Mouse (Mus musculus) midbrain, postnatal 0 days (tissue): ENCODE measurements around the gene Gm4307. TPM values are rescaled to one million over a fixed set of nuclear protein-coding genes. Genes with fewer than 3 reads are reported as not detected.
"Not testable (repeated sequence)": the region's sequence is repeated elsewhere in the genome, so short reads cannot be mapped to it uniquely, and the experiment has no call there.

ENCODE experiments used
- ATAC-seq: fragments of 200-750 bp; cut with Nextera tagmentation; 2 replicates; pipeline ENCODE4 v1.8.0; 2017; ENCODE audit warnings: moderate number of reproducible peaks, mild to moderate bottlenecking, moderate TSS enrichment, moderate library complexity; ENCODE audit not compliant: low FRiP score
- DNase-seq: peaks from one replicate; pipeline ENCODE4 v3.0.0-alpha.2; 2015; ENCODE audit warnings: low spot score
- H3K27ac ChIP-seq: fragments of 300-500 bp; sonication (generic); 2 replicates; pipeline ENCODE4 v1.5.1; 2014; ENCODE audit warnings: low read depth, mild to moderate bottlenecking, low read length, mixed read lengths
- H3K27me3 ChIP-seq: fragments of 300-500 bp; sonication (generic); 2 replicates; pipeline ENCODE4 v1.6.1; 2014; ENCODE audit warnings: low read length, control low read depth, mixed read lengths; ENCODE audit not compliant: insufficient read depth
- H3K36me3 ChIP-seq: fragments of 300-500 bp; sonication (generic); 2 replicates; pipeline ENCODE4 v1.6.1; 2014; ENCODE audit warnings: low read length, control low read depth, mixed read lengths; ENCODE audit not compliant: insufficient read depth
- H3K4me1 ChIP-seq: fragments of 300-500 bp; sonication (generic); 2 replicates; pipeline ENCODE4 v1.6.1; 2014; ENCODE audit warnings: mild to moderate bottlenecking, control low read depth, antibody characterized with exemption, low read length, mixed read lengths; ENCODE audit not compliant: insufficient read depth
- H3K4me2 ChIP-seq: fragments of 300-500 bp; sonication (generic); 2 replicates; pipeline ENCODE4 v1.6.1; 2014; ENCODE audit warnings: low read depth, mild to moderate bottlenecking, low read length, mixed read lengths; ENCODE audit not compliant: poor library complexity, severe bottlenecking
- H3K4me3 ChIP-seq: fragments of 300-500 bp; sonication (generic); 2 replicates; pipeline ENCODE4 v1.5.1; 2014; ENCODE audit warnings: low read depth, mild to moderate bottlenecking, low read length, moderate library complexity
- H3K9ac ChIP-seq: fragments of 300-500 bp; sonication (generic); replicated peaks from 2 replicates; pipeline ENCODE4 v1.6.1; 2014; ENCODE audit warnings: mild to moderate bottlenecking, low read length, moderate library complexity, mixed read lengths; ENCODE audit not compliant: poor library complexity, severe bottlenecking
- H3K9me3 ChIP-seq: fragments of 300-500 bp; sonication (generic); 2 replicates; pipeline ENCODE4 v1.6.1; 2016; ENCODE audit warnings: low read length, control low read depth
- WGBS: fragments of 180-500 bp; shearing (Covaris S2); extraction: QIAGEN DNeasy Blood & Tissue Kit; methylation state at CpG from one replicate; pipeline ENCODE4 v1.1.7; 2014; 5-methylcytosine and 5-hydroxymethylcytosine counted together
- polyA plus RNA-seq: library from polyadenylated mRNA; unstranded; fragments of >200 nt; fragmentation: Nextera tagmentation; extraction: Ambion mirVana; gene quantifications from 2 replicates; pipeline ENCODE4 v1.2.1, GENCODE M21; 2015
- total RNA-seq: library from RNA; depleted of rRNA; stranded (reverse); fragments of >200 nt; gene quantifications from 2 replicates; pipeline ENCODE4 v1.2.3, GENCODE M21; 2014; rRNA removed

The Gm4307 gene
- total RNA-seq (not detected in 2 replicates), polyA plus RNA-seq (not detected in 2 replicates)

DNA sequence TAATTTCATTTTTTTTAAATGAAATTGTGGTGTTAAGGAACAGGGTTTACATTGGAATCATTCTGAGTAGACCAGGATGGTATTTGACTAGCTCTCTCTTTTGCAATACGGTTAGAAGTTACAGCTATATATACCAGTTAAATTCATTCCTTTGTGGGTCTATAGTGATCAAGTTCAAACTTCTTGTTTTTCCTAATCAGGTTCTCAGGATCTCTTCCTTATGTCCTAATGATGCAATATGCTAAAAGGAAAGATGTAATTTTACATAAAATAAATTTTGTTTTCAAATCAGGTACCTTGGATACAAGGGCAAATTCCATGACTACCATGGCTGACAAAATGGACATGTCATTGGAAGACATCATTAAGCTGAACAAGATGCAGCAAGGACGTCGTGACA is at the start of gene Gm4307:
Gene Gm4307, plus strand, starts transcription at position 301 of the 400 bp plus-strand sequence.
- not testable (repeated sequence) for H3K36me3 ChIP-seq, H3K9ac ChIP-seq, H3K4me1 ChIP-seq, H3K4me2 ChIP-seq, H3K4me3 ChIP-seq, H3K27ac ChIP-seq, ATAC-seq, DNase-seq, H3K9me3 ChIP-seq, H3K27me3 ChIP-seq
- no CpG with 5 or more reads among the region's 3 CpGs for WGBS

GRCm38 (mm10) chr10:100335376-100335775 is 25.8 kb upstream of the Gm4307 start, which contains the start of gene Gm4301:
Gene Gm4301, plus strand, starts transcription at chr10:100335676.
- H3K27me3 ChIP-seq, H3K27ac ChIP-seq, H3K9ac ChIP-seq, H3K9me3 ChIP-seq, H3K4me2 ChIP-seq, H3K36me3 ChIP-seq, DNase-seq, ATAC-seq, H3K4me3 ChIP-seq, H3K4me1 ChIP-seq: not testable (repeated sequence)
- WGBS = no CpG with 5 or more reads among the region's 2 CpGs

DNA sequence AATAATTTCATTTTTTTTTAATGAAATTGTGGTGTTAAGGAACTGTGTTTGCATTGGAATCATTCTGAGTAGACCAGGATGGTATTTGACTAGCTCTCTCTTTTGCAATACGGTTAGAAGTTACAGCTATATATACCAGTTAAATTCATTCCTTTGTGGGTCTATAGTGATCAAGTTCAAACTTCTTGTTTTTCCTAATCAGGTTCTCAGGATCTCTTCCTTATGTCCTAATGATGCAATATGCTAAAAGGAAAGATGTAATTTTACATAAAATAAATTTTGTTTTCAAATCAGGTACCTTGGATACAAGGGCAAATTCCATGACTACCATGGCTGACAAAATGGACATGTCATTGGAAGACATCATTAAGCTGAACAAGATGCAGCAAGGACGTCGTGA is 20.6 kb upstream of the Gm4307 start, which contains the start of gene Gm4302:
Gene Gm4302, plus strand, starts transcription at position 301 of the 400 bp plus-strand sequence.
- no CpG with 5 or more reads among the region's 3 CpGs for WGBS
- H3K9ac ChIP-seq, H3K9me3 ChIP-seq, H3K36me3 ChIP-seq, H3K4me2 ChIP-seq, DNase-seq, H3K27me3 ChIP-seq, H3K4me3 ChIP-seq, H3K27ac ChIP-seq, ATAC-seq, H3K4me1 ChIP-seq: not testable (repeated sequence)

DNA sequence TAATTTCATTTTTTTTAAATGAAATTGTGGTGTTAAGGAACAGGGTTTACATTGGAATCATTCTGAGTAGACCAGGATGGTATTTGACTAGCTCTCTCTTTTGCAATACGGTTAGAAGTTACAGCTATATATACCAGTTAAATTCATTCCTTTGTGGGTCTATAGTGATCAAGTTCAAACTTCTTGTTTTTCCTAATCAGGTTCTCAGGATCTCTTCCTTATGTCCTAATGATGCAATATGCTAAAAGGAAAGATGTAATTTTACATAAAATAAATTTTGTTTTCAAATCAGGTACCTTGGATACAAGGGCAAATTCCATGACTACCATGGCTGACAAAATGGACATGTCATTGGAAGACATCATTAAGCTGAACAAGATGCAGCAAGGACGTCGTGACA is 15.5 kb upstream of the Gm4307 start, which contains the start of gene Gm4303:
Gene Gm4303, plus strand, starts transcription at position 301 of the 400 bp plus-strand sequence.
- not testable (repeated sequence) for H3K36me3 ChIP-seq, H3K27me3 ChIP-seq, H3K4me2 ChIP-seq, H3K27ac ChIP-seq, H3K9me3 ChIP-seq, ATAC-seq, H3K4me3 ChIP-seq, H3K9ac ChIP-seq, H3K4me1 ChIP-seq, DNase-seq
- WGBS = no CpG with 5 or more reads among the region's 3 CpGs

DNA sequence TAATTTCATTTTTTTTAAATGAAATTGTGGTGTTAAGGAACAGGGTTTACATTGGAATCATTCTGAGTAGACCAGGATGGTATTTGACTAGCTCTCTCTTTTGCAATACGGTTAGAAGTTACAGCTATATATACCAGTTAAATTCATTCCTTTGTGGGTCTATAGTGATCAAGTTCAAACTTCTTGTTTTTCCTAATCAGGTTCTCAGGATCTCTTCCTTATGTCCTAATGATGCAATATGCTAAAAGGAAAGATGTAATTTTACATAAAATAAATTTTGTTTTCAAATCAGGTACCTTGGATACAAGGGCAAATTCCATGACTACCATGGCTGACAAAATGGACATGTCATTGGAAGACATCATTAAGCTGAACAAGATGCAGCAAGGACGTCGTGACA is 10.3 kb upstream of the Gm4307 start, which contains the start of gene Gm4305:
Gene Gm4305, plus strand, starts transcription at position 301 of the 400 bp plus-strand sequence.
- not testable (repeated sequence) for H3K36me3 ChIP-seq, H3K27ac ChIP-seq, H3K4me2 ChIP-seq, H3K27me3 ChIP-seq, H3K9ac ChIP-seq, H3K4me3 ChIP-seq, ATAC-seq, H3K9me3 ChIP-seq, H3K4me1 ChIP-seq, DNase-seq
- no CpG with 5 or more reads among the region's 3 CpGs for WGBS

GRCm38 (mm10) chr10:100356841-100357240 is 4.3 kb upstream of the Gm4307 start:
- H3K27ac ChIP-seq, DNase-seq, H3K9me3 ChIP-seq, H3K27me3 ChIP-seq, H3K4me2 ChIP-seq, H3K4me1 ChIP-seq, H3K9ac ChIP-seq, H3K36me3 ChIP-seq, ATAC-seq, H3K4me3 ChIP-seq: not testable (repeated sequence)
- 93% methylated on average over 2 of the region's 2 CpGs for WGBS

- H3K9ac ChIP-seq, DNase-seq, H3K27me3 ChIP-seq, H3K36me3 ChIP-seq, H3K9me3 ChIP-seq, H3K4me1 ChIP-seq, H3K4me2 ChIP-seq, H3K4me3 ChIP-seq, H3K27ac ChIP-seq, ATAC-seq: not testable (repeated sequence)
- no CpG with 5 or more reads among the region's 2 CpGs for WGBS
These were observed 21.3 kb downstream of the Gm4307 start, which contains the start of gene Gm4312 for GRCm38 (mm10) chr10:100382460-100382859. Gene Gm4312, minus strand, starts transcription at chr10:100382560.

- H3K4me1 ChIP-seq, H3K27me3 ChIP-seq, H3K4me2 ChIP-seq, H3K9ac ChIP-seq, ATAC-seq, H3K9me3 ChIP-seq, H3K36me3 ChIP-seq, DNase-seq, H3K27ac ChIP-seq, H3K4me3 ChIP-seq: not testable (repeated sequence)
- WGBS = 94% methylated on average over 6 of the region's 6 CpGs
These were observed 41.2 kb downstream of the Gm4307 start for GRCm38 (mm10) chr10:100402301-100402700.
